Mouse (Mus musculus) mouse trophoblast stem cell (cell line): ENCODE results near the gene Flg2.

Experiments used
- in situ Hi-C, 2 experiments: fragments of 300-500 bp; cut with MseI, MboI; formaldehyde crosslinking; loops; 2 replicates in 1 of 2; 3 replicates in 1 of 2; pipeline ENCODE4 v1.15.1; 2025

Gene Flg2

GRCm38 (mm10) chr3:93196978-93197377, at the start of gene Flg2:
Flg2 (plus strand) TSS chr3:93197278.
- in situ Hi-C loops: no loop called here

- in situ Hi-C loops: no loop called here
Observed at GRCm38 (mm10) chr3:93162502-93162901, 34.6 kb upstream of the Flg2 start.

GRCm38 (mm10) chr3:93162996-93163592, 34.0 kb upstream of the Flg2 start:
- in situ Hi-C loops: no loop called here

GRCm38 (mm10) chr3:93180856-93181255, 16.2 kb upstream of the Flg2 start:
- in situ Hi-C loops: no loop called here

- in situ Hi-C loops: no loop called here
Observed at GRCm38 (mm10) chr3:93201955-93202354, 4.9 kb downstream of the Flg2 start.

GRCm38 (mm10) chr3:93202499-93202898, 5.4 kb downstream of the Flg2 start:
- in situ Hi-C loops: no loop called here
